Mouse (Mus musculus): ENCODE results near the gene 9130213A22Rik.

GRCm38 (mm10) chr11:69106299-69106698 lies 16.1 kb downstream of the 9130213A22Rik start:
- TF ChIP-seq CTCF (IDR thresholded peaks at IDR 0.05; ENCODE audit: borderline replicate concordance, insufficient read depth, low read length) (no peak), POLR2A (IDR thresholded peaks at IDR 0.05; ENCODE audit: low read depth, low read length) (no peak)

Measured in embryonic fibroblast, embryonic 13.5 days (primary cell).